ENCODE assay signal across 24 mouse cellular contexts in genomic region chr8:107865744-107866143, GRCm38 (mm10).
DNase-seq lines count a peak whose midpoint lies in the region; ATAC-seq and TF ChIP-seq lines count a peak whose summit lies in the region.
"Had no signal": no experiment of that assay in that cellular context is flagged by ENCODE, and none has a peak within 500 bp of the region (broad histone marks: within the 10 kb centered on the region; RNA-seq: fewer than 3 reads in every experiment).

No protein-coding gene starts in this region.

- no peak overlapping the region for H3K9ac ChIP-seq in midbrain, embryonic 11.5 days (ENCODE audit: low read length)
- H3K9ac ChIP-seq in midbrain, embryonic 13.5 days (replicated peaks) = no peak overlapping the region
- H3K9ac ChIP-seq in limb, embryonic 11.5 days (ENCODE audit: low read length) = no peak overlapping the region
- H3K9ac ChIP-seq in limb, embryonic 14.5 days (ENCODE audit: low read depth, low read length, severe bottlenecking) = no peak overlapping the region
- no peak overlapping the region for H3K9ac ChIP-seq in hindbrain, embryonic 14.5 days
- H3K9ac ChIP-seq: forebrain, embryonic 13.5 days; hindbrain, embryonic 12.5 days had no signal

- peaks cover under 1% of the 10 kb centered on the region; the same call in 1 of the 2 replicates for H3K4me1 ChIP-seq in midbrain, embryonic 11.5 days (ENCODE audit: control insufficient read depth, insufficient read depth, low read length)
- peaks cover 3% of the 10 kb centered on the region for H3K4me1 ChIP-seq in midbrain, embryonic 13.5 days (replicated peaks)
- peaks cover 38% of the 10 kb centered on the region for H3K4me1 ChIP-seq in limb, embryonic 11.5 days (ENCODE audit: control insufficient read depth, insufficient read depth, low read length)
- H3K4me1 ChIP-seq in limb, embryonic 14.5 days (ENCODE audit: control insufficient read depth, insufficient read depth, low read length) = peaks cover 21% of the 10 kb centered on the region
- no peaks in the 10 kb centered on the region for H3K4me1 ChIP-seq in hindbrain, embryonic 14.5 days (replicated peaks; ENCODE audit: control insufficient read depth, insufficient read depth, low read length)
- H3K4me1 ChIP-seq: forebrain, embryonic 13.5 days had no signal

- no peaks in the 10 kb centered on the region for H3K9me3 ChIP-seq in midbrain, embryonic 11.5 days (ENCODE audit: control insufficient read depth, low read length)
- H3K9me3 ChIP-seq in midbrain, embryonic 13.5 days = no peaks in the 10 kb centered on the region
- H3K9me3 ChIP-seq in limb, embryonic 11.5 days (ENCODE audit: control insufficient read depth, low read length) = no peaks in the 10 kb centered on the region
- H3K9me3 ChIP-seq in limb, embryonic 14.5 days (ENCODE audit: control insufficient read depth, low read length) = no peaks in the 10 kb centered on the region
- H3K9me3 ChIP-seq in hindbrain, embryonic 14.5 days (ENCODE audit: control insufficient read depth, low read length) = no peaks in the 10 kb centered on the region
- H3K9me3 ChIP-seq: forebrain, embryonic 10.5 days; forebrain, embryonic 13.5 days; hindbrain, embryonic 12.5 days had no signal

- no peaks in the 10 kb centered on the region for H3K27me3 ChIP-seq in midbrain, embryonic 11.5 days (ENCODE audit: control insufficient read depth, insufficient read depth, low read length)
- no peaks in the 10 kb centered on the region for H3K27me3 ChIP-seq in midbrain, embryonic 13.5 days
- H3K27me3 ChIP-seq in limb, embryonic 11.5 days (ENCODE audit: control insufficient read depth, insufficient read depth, low read length) = no peaks in the 10 kb centered on the region
- no peaks in the 10 kb centered on the region for H3K27me3 ChIP-seq in limb, embryonic 14.5 days (ENCODE audit: control insufficient read depth, insufficient read depth, low read length)
- no peaks in the 10 kb centered on the region for H3K27me3 ChIP-seq in hindbrain, embryonic 14.5 days (ENCODE audit: control insufficient read depth, insufficient read depth, low read length)
- H3K27me3 ChIP-seq: CH12.LX; forebrain, embryonic 13.5 days; hindbrain, embryonic 12.5 days had no signal

- no peaks in the 10 kb centered on the region for H3K36me3 ChIP-seq in midbrain, embryonic 11.5 days (ENCODE audit: control insufficient read depth, insufficient read depth, low read length)
- H3K36me3 ChIP-seq in midbrain, embryonic 13.5 days = no peaks in the 10 kb centered on the region
- H3K36me3 ChIP-seq in limb, embryonic 11.5 days (ENCODE audit: control insufficient read depth, insufficient read depth, low read length) = no peaks in the 10 kb centered on the region
- no peaks in the 10 kb centered on the region for H3K36me3 ChIP-seq in limb, embryonic 14.5 days (ENCODE audit: control insufficient read depth, insufficient read depth, low read length)
- no peaks in the 10 kb centered on the region for H3K36me3 ChIP-seq in hindbrain, embryonic 14.5 days (replicated peaks; ENCODE audit: control insufficient read depth, insufficient read depth)
- H3K36me3 ChIP-seq: forebrain, embryonic 10.5 days; G1E; hindbrain, embryonic 12.5 days had no signal

- ATAC-seq in midbrain, embryonic 11.5 days (ENCODE audit: low FRiP score) = no peak
- ATAC-seq in midbrain, embryonic 13.5 days = no peak
- no peak for ATAC-seq in limb, embryonic 11.5 days (ENCODE audit: insufficient number of reproducible peaks, low FRiP score, low TSS enrichment, low read depth)
- no peak for ATAC-seq in limb, embryonic 14.5 days (ENCODE audit: low FRiP score, low read depth)
- no peak for ATAC-seq in hindbrain, embryonic 14.5 days (ENCODE audit: low FRiP score)
- ATAC-seq: forebrain, embryonic 13.5 days; forebrain, embryonic 16.5 days; hindbrain, embryonic 16.5 days had no signal

- H3K4me3 ChIP-seq in midbrain, embryonic 11.5 days (ENCODE audit: low read depth, low read length) = no peak overlapping the region
- no peak overlapping the region for H3K4me3 ChIP-seq in midbrain, embryonic 13.5 days (replicated peaks)
- no peak overlapping the region for H3K4me3 ChIP-seq in limb, embryonic 11.5 days (ENCODE audit: low read depth, low read length)
- H3K4me3 ChIP-seq in limb, embryonic 14.5 days (replicated peaks; ENCODE audit: low read length) = no peak overlapping the region
- H3K4me3 ChIP-seq in hindbrain, embryonic 14.5 days (replicated peaks; ENCODE audit: low read length) = no peak overlapping the region
- H3K4me3 ChIP-seq: forebrain, embryonic 10.5 days; forebrain, embryonic 13.5 days; heart, adult 2 months; hindbrain, embryonic 12.5 days had no signal

- peak; percentile 61 for DNase-seq in midbrain, embryonic 11.5 days (ENCODE audit: low spot score, missing footprints)
- DNase-seq in limb, embryonic 11.5 days (ENCODE audit: low spot score) = no peak
- DNase-seq in limb, embryonic 14.5 days (ENCODE audit: low spot score) = peak; percentile 22
- no peak for DNase-seq in heart, adult 9 months (ENCODE audit: low spot score in 2 of 2)
- DNase-seq in hindbrain, embryonic 14.5 days (ENCODE audit: low spot score) = no peak
- DNase-seq: adrenal gland, adult 2 months; adrenal gland, postnatal 14 days; B cell, adult 2 months; cerebellum, adult 11 months; cerebellum, adult 2 months; cerebellum, adult 9-11 months; cerebellum, postnatal 25 days; gastrocnemius, postnatal 10 days; gastrocnemius, postnatal 36 days; heart, adult 2 months had no signal

- no peak overlapping the region for H3K4me2 ChIP-seq in midbrain, embryonic 11.5 days
- no peak overlapping the region for H3K4me2 ChIP-seq in midbrain, embryonic 13.5 days (replicated peaks)
- H3K4me2 ChIP-seq in limb, embryonic 11.5 days (ENCODE audit: low read depth, severe bottlenecking) = no peak overlapping the region
- H3K4me2 ChIP-seq in limb, embryonic 14.5 days (replicated peaks; ENCODE audit: low read depth, low read length, severe bottlenecking) = no peak overlapping the region
- no peak overlapping the region for H3K4me2 ChIP-seq in hindbrain, embryonic 14.5 days (replicated peaks)
- H3K4me2 ChIP-seq: forebrain, embryonic 13.5 days; heart, embryonic 11.5 days; hindbrain, embryonic 12.5 days had no signal

- no peak for TF ChIP-seq POLR2A in limb, embryonic 14.5 days (IDR thresholded peaks at IDR 0.05; ENCODE audit: borderline replicate concordance, extremely low read depth, insufficient read depth, insufficient read length)

- 79% methylated on average over 4 of the region's 4 CpGs for WGBS in midbrain, embryonic 11.5 days
- 83% methylated on average over 4 of the region's 4 CpGs for WGBS in midbrain, embryonic 13.5 days
- WGBS in limb, embryonic 11.5 days = 9% methylated on average over 4 of the region's 4 CpGs
- WGBS in limb, embryonic 14.5 days = 8% methylated on average over 4 of the region's 4 CpGs
- 80% methylated on average over 4 of the region's 4 CpGs for WGBS in hindbrain, embryonic 14.5 days

- no peak overlapping the region for H3K27ac ChIP-seq in midbrain, embryonic 11.5 days (ENCODE audit: low read depth, low read length)
- no peak overlapping the region for H3K27ac ChIP-seq in midbrain, embryonic 13.5 days
- peak overlapping the region; percentile 68 for H3K27ac ChIP-seq in limb, embryonic 11.5 days (replicated peaks; ENCODE audit: low read depth, low read length)
- H3K27ac ChIP-seq in limb, embryonic 14.5 days (replicated peaks; ENCODE audit: low read depth, low read length) = no peak overlapping the region
- no peak overlapping the region for H3K27ac ChIP-seq in hindbrain, embryonic 14.5 days
- H3K27ac ChIP-seq: forebrain, embryonic 13.5 days; heart, adult 2 months; hindbrain, embryonic 12.5 days had no signal

Comparison
In these comparisons a context has a peak if more than half of its experiments do, and no peak if none do; other contexts are left out.
1. DNase-seq: peak in midbrain, embryonic 11.5 days (single experiment) and limb, embryonic 14.5 days (single experiment); none in limb, embryonic 11.5 days (single experiment), heart, adult 9 months (0 of 2) and hindbrain, embryonic 14.5 days (single experiment).